Mouse (Mus musculus) large intestine, adult 2 months (tissue): ENCODE data around the gene Bmp7. TPM values are rescaled to one million over a fixed set of nuclear protein-coding genes. Genes with fewer than 3 reads are reported as not detected.

Experiments used
- DNase-seq: peaks from one replicate; pipeline ENCODE4 v3.0.0-alpha.2; 2012; ENCODE audit warnings: low read depth, low spot score
- WGBS: fragments of 180-500 bp; shearing (Covaris S2); methylation state at CpG from one replicate; pipeline ENCODE4 v1.1.7; 2018; 5-methylcytosine and 5-hydroxymethylcytosine counted together
- polyA plus RNA-seq: library from polyadenylated mRNA; depleted of rRNA; stranded (reverse); fragments of >200 nt; gene quantifications from 2 replicates; pipeline ENCODE4 v1.2.3, GENCODE M21; 2012

The Bmp7 gene
- polyA plus RNA-seq, 1 experiment = 10.8 TPM

DNA sequence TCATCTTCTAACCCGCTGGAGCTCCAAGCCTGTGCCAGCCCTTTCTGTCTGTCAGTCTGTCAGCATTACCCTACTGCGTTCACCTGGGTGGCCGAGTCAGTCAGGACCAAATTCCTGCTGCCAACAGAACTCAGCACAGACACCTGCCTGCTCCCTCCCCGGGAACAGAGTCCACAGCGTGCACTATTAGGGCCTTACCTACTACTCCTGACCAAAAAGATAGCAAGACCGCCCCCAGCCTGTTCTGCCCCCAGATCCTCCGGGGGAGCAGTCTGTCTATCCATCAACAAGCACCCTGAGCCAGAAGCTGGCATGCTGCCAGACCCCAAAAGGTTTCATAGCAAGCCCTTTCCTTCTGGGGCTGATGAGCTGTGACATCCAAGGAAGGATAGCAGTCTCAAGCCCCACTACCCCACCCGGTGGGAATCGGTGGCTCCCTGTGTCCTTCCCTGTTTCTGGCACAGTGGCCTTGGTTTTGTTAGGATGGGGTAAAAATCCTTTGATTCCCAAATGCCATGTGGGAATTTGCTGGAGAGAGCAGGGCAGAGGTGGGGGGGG, 10.1 kb upstream of the Bmp7 start:
- DNase-seq = no peak
- 68% methylated on average over 9 of the region's 9 CpGs for WGBS

DNA sequence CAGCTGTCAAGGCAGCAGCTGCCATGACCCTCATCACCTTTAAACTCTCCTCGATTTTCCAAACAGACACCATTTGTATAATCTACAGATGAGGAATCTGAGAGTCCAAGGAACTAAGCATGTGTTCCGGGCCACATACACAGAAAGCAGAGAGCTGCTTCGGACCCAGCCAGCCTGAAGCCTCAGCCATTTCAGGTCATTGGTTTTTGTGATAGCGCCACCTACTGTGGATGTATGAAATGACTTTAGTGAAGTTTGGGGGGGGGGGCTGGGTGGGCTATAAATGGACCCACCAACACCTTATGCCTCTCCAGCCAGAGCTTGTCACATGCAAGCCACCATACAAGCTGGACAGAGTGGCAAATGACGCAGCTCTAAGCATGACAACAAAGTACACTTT, 8.9 kb upstream of the Bmp7 start:
- WGBS = 36% methylated on average over 5 of the region's 5 CpGs
- no peak for DNase-seq

DNA sequence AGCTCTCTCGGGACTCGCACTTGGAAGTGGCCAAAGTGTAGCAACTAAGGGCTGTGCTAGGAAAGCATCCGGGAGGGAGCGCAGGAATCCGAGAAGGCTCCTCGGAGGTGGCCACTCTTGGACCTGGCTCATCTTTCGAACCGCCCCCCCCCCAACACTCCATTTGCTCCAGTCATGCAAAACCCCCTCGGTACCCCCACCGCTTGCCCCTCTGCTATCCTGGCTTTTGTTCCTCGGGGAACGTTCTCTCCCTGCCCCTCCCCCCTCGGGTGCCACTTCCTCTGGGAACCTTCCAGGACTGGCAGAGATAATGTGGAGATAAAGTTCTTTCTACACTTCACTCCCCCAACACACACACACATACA, 660 bp upstream of the Bmp7 start:
- DNase-seq = no peak
- 3% methylated on average over 13 of the region's 13 CpGs for WGBS

DNA sequence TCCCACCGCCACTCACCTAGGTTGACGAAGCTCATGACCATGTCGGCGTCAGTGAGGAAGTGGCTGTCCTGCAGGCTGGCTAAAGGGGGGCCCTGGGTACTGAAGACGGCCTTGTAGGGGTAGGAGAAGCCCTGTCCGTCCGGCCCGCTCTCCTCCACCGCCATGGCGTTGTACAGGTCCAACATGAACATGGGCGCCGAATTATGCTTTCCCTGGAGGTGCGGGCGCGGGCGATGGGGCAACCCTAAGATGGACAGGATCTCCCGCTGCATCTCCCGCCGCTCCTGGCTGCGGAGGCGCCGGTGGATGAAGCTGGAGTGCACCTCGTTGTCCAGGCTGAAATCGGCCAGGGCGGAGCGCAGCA, 500 bp downstream of the Bmp7 start:
- DNase-seq = no peak
- under 1% methylated on average over 26 of the region's 26 CpGs for WGBS

DNA sequence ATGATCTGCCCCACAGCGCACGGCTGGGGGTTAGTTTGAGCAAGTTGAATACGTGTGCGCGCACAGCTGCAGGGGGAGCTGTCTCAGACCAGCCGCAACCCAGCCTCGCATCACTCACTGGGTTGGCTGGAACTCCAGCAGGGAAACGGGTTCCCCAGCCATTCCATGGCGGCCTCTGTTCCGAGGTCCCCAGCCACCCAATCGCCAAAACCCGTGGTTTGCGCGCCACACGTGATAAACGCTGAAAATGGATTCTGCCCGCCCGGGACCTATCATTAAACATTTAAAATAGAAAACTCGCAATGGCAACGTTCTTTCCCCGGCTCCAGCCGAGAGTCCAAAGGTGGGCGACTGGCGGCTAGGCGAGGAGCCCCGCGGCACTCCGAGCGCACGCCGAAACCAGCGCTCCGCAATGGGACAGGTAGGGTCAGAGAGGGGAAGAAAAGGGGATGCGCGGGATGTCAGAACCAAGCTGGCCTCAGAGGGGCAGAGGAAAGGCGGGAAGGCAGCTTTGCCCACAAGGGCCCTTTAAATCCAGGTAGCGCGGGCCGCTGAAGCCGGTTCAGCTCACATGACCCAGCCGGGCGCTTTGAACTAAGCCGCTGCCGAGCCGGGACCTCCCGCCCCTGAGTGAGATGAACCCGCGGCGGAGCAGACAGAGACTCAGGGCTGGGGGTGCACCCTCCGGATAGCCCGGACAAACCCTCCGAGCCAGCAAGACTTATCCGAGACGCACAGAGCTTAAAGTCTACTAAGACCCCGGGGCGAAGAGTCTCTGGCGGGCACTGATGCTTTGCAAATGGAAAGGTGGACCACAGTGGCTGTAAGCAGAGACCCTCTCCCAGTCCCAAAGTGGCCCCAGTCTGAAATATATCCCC, 1.1 kb downstream of the Bmp7 start:
- WGBS = 3% methylated on average over 57 of the region's 57 CpGs
- no peak for DNase-seq

DNA sequence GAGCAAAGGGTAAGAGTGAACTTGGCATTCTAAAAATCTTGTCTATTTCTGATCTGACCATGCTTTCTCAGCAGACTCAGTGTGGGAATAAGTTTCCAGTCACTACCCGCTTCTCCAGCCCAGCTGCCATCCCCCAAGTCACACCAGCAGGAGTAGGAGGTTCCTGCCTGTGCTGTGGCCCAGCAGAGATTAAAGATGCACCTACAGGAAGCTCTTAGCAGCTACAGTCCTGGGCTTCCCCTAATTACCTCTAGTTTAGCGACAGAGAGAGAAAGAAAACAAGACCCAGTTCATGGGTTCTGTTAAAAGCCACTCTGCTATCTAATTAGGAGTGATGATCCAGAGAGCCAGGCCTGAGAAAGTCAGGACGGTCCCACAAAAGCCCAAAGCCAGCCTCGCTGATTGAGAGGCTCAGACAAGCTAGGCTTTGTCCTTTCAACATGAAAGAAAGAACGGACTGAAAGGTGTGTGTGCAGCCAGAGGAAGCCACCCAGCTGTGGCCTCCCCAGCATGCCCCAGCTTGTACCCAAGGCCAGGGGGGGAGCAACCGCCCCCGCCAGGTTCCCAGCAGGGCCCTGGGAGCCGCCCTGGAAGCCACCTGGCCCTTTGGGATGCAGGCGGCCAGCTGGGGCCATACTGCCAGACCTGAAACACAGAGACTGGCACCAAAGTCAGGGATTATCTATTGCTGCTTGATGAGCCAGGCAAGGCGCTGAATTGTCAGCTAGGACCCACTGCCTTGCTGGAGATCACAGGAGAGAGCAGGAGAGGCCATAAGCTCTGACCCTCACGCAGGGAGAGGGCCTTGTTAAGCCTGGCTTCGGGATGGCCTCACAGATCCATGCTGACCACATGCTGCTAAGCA, 2.6 kb downstream of the Bmp7 start:
- 84% methylated on average over 12 of the region's 12 CpGs for WGBS

DNA sequence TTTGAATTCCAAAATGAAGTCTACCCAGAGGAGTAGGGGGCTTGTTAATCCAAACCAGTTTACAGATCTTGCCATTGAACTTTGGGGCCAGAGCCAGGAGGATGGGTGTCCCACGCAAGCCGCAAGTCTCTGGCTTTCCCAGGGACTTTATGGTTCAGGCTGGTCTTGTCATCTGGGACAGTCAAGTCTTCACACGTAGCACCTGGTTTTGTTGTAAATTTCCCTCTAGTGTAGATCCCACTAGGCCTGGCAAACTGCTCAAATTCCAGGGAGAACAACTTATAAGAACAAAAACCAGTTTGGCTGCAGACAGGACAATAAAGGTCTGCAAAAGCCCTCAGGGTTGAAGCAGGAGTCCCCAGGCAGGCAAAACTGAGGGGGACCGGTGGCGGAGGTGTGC, 3.3 kb downstream of the Bmp7 start:
- WGBS = 91% methylated on average over 5 of the region's 5 CpGs
- no peak for DNase-seq

More for the DNA sequence above, 2.6 kb downstream of the Bmp7 start:
- DNase-seq = no peak

DNA sequence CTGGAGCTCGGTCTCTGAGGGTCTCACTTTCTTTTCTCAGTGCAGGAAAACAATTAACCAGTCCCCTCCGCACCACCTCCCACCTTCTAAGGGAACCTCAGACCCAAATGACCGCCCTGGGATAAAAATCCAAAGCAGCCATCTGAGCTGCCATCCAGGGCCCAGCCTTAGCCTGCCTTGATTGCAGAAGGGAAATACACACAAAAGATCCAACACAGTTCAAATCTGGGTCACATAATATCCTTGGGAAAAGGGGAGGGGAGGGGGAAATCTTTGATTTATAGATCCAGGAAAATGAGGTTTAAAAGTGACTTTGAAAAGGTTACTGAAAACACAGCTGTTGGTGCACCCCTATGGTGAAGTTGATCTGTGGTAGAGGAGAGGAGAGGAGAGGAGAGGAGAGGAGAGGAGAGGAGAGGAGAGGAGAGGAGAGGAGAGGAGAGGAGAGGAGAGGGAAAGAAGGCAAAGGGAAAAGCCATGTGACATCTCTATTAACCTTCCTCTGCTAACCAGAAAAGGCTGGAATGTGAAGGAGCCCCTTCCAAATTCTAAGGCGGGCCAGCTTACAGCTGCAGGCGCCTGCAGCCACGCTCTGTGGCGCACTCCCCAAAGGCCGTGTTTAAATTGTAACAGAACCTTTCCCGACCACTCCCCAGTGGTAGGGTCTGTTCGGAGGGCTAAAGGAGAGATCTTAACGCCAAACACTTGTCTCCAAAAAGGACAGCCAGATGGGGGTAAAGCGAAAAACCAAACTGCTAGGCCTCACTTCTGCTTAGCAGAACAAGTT, 4.2 kb downstream of the Bmp7 start:
- no peak for DNase-seq
- WGBS = 90% methylated on average over 12 of the region's 12 CpGs

DNA sequence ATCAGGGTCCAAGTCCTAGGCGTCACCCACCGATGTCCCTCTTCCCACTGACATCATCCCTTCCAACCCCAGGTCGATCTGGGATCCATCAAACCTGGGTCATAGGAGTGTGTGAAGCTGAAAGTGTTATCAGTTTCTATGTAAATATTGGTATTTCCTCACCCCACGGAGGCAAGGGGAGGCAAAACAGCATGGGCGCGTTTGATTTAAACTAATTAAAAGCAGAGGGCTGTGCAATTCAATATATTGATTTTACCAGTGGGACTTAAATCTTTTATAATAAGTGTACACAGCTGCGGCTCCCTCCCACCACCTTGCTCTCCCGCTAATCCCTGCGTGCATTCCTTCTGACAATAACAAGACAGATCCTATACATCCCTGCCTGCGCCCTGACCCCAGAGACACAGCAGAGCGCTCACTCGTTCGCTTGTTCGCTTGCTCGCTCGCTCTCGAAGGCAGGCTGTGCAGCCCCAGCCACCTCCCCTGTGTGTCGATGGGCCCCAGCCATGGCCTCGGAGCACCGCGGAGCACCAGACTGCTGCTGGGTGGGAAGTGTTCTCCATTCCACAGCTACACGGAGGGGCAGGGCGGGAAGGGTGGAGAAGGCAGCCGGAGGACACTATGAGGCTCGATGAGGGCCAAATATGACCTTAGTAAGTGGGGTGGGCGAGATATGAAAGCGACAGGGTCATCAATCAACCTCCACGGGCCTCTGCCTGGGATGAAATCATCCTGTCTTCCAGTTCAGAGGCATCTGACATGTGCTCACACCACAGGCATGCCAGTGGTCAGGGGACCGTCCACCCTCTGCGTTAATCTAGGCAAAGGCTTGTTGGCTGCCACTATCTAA, 5.0 kb downstream of the Bmp7 start:
- 36% methylated on average over 30 of the region's 30 CpGs for WGBS
- DNase-seq = no peak

DNA sequence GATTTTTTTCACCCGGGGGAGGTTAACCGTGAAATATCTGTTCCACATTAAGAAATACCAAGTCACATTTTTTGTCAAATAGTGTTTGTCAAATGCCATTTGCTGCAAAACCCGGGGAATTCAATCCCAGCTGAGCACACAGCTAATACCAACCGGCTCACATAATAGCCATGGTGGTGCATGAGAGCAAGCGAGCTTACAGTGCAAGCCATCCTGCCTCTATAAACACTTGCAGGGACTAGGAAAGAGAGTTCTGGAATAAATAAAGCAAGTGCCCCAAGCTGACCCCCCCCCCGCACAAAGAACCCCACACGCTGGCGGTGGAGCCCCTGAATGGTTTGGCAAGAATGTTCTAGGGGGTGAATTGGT, 5.7 kb downstream of the Bmp7 start:
- WGBS = 37% methylated on average over 8 of the region's 8 CpGs

DNA sequence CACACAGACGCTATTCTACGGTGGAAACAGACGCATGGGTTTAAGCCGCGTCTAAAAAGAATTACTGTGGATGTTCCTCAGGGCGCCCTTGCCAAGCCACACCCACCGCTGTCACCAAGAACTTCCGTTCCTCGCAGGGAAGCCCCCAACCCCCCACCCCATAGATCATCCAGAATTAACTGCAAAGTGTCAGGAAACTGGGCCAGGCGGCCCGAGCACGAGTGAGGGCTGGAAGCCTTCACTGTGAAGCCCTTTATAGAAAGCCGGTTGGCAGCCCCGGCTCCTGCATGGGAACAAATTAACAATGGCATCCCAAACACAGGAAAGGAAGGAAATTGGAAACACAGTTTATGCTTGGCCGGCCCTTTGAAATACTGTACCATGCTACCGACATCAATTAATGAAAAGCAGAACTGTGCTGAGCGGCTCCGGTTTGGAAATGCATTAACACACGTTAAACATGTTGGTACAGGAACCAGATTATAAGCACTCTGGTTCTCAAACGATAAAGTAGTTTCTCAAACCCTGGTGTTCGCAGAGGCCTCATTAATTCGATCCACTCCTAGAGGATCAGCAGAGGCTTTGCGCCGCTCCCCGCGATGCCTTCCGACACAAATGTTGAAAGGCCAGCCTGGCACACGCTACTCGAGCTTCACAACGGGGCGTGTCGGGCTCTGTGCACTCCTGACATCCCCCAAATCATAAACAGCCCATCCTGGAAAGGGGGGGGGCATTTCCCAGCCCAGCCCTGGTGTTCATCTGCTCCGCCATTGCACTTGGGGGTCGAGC, 6.3 kb downstream of the Bmp7 start:
- WGBS = 34% methylated on average over 34 of the region's 34 CpGs
- no peak for DNase-seq

More for the DNA sequence above, 5.7 kb downstream of the Bmp7 start:
- no peak for DNase-seq

DNA sequence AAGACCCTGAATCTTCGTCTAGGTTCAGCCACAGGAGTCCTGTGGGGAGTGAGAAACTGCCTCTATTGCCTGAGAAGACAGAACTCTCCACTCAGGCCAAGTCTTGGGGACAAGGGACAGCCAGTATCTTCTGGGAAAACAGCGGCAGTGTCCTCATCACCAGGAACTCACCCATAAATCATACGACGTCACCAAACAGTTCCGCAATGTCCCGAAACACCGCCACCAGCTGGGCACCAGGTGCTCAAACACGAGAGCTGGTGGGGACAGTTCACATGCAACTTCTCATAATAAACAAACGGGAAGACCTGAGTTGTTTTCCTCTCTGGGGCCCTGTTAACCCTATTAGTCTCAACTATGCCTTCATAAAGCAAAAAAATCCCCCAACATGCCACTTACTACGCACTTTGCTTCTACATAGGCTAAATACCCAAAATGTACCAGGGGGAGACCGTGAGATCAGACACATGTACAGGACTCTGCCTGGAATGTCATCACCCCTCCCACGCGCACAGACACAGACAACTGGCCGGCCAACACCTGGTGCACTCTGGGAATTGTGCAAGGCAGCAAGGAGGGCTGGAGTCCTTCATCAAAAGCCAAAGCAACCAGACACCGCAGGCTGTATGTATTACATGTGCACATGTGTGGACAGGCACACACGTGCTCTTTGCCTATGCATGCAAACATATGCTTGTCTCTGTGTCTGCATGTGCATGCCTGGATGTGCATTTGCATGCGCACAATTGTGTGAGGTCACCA, 8.8 kb downstream of the Bmp7 start:
- 74% methylated on average over 17 of the region's 17 CpGs for WGBS

DNA sequence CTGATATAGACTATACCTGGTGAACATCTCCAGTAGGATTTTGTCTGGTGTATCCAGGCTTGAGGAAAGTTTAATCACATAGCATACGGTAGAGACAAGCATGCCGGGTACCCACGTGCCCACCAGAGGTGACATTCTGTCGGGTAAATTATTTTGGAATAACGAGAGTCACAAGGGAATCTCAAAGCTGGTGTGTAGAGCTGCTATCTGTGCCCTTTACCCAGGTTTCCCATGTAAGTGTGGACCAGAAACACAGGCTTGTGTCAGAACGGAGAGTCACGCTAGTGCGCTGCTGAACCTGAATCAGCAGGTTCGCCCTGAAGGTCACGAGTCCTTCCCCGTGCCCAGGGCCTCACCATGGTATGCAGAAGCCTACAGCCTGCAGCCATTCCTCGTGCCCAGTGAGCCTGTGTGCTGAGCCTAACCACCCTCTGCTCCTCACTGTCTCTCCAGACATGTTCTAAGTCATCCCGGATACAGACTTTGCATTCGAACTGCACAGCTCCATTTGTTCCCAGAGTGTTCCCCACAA, 10.2 kb downstream of the Bmp7 start:
- 89% methylated on average over 14 of the region's 14 CpGs for WGBS
- DNase-seq = no peak

More for the DNA sequence above, 8.8 kb downstream of the Bmp7 start:
- no peak for DNase-seq

DNA sequence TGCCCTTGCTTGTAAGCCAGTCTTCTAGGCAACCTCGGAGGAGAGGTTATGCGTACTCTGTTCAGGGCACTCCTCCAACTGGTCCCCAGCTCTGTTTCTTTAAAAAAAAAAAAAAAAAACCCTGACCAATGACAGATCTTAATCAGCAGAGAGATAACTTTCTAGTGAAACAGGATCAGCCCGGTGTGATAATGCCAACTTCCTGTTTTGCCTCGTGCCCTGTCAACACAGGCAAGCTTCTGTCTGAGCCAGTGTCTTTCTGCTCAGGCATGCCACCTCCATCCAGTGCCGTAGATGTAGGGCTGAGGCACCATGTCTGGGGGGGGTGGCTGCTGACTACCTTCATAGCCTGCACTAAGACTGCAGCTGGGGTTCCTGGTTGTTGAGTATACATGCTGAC, 12.5 kb downstream of the Bmp7 start:
- DNase-seq = no peak
- 33% methylated on average over 5 of the region's 5 CpGs for WGBS

DNA sequence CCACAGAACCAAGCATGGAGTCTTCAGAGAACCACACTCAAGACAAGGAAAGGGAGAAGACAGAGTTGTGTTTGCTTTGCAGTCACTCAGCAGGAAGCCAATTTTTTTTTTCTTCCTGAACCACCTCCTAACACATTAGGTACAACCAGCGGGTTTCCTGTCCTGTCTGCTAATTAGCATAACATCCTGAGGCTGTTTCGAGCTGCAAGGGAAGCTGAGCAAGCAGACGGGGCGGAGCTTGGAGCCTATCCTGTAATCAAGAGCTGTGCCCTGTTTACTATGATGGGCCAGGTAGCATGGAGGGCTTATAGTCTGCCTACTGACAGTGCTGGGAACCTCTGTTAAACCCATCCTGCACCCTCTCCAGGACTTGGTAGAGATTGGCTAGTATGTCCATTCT, 13.8 kb downstream of the Bmp7 start:
- WGBS = 54% methylated on average over 4 of the region's 4 CpGs
- DNase-seq = no peak

DNA sequence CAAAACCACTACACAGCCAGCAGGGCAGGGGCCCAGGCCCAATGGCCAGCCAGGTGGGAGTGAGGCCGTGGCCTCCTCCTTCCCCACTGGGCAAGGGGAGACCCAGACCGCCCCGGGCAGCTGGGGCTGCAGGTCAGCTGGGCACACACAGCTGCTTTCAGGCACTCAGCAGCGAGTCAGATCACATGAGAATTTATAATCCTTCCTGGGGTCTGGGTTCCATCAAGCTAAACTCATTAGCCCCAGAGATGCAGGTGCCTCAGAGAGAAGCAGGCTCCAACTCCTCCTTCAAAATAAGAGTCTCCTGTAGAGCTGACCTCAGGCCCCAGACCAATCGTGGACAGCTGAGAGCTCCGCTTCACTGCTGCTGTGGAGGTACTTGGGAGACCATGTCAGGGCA, 15.2 kb downstream of the Bmp7 start:
- DNase-seq = no peak
- WGBS = 65% methylated on average over 6 of the region's 6 CpGs

DNA sequence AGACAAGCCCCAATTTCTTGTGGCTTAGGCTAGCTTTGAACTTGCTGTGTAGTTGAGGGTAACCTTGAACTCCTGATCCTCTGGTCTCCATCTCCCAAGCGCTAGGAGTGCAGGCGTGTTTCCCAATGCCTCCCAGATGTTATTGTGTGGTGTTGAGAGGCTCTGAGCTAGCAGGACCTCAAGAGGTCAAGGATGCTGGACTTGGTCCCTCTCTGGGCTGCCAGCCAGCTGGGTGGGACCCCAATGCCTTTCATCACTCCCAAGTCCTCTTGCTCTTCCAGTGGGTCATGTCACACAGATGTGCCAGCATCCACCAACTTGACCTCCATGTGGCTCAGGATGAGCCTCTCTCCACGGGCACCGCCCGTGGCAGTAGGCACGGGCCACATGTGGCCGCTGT, 16.9 kb downstream of the Bmp7 start:
- no peak for DNase-seq
- 75% methylated on average over 7 of the region's 7 CpGs for WGBS
